Mouse (Mus musculus): ENCODE measurements around the gene Becn1.

DNA sequence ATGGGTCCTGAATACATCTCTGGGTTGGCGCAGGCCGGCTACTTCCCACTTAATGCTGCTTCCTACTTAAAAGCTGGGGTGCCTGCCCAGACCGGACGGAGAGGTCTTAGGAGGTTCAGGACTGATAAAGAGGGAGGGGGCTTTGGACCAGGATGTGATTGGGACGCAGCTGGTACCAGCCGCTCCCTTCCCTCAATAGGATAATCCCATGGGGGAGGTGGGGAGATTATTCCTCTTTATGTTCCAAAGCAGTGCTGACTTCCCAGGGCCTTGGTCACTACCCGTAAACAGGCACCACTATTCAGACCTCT lies 55.4 kb downstream of the Becn1 start:
- TF ChIP-seq POLR2A (IDR thresholded peaks at IDR 0.05; ENCODE audit: borderline replicate concordance, control insufficient read depth, low read depth, low read length) (no peak), CTCF (IDR thresholded peaks at IDR 0.05; ENCODE audit: control insufficient read depth, insufficient read depth, low read length) (no peak)
